Mouse (Mus musculus): ENCODE data around the gene Tsacc.

DNA sequence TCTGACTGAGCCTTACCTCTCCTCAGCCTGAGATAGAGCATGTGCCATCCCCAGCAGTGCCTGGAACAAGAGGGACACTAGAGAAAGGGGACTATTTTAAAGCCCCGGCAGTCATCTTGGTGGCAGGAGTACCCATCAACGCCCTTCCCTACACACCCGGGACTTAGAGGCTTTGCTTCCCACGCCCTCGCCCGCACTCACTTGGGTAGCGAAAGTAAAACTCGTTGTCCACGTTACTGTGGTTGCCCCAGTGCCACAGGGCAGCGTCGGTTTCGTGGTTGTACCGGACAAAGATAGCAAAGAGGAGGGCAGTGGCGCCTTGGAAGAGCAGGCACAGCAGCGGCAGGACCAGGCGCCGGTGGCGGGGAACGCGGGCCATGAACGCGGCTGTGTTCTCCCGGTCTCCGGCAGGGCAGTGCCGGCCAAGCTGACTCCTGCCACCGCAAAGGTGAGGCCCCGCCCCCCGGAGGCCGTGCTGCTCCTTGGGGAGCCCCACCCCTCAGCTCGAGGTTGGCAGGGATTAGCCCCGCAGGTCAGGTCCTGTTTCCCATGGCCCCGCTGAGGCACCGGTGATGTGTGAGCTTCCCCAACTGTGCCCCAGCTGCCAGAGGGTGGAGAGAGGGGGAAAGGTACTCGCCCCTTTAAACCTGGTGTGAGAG is 42.4 kb downstream of the Tsacc start, which contains the start of gene Rhbg:
- no peak for TF ChIP-seq CTCF (IDR thresholded peaks at IDR 0.05; ENCODE audit: low read depth, low read length)
- no peak for TF ChIP-seq POLR2A (IDR thresholded peaks at IDR 0.05; ENCODE audit: insufficient read depth, low read length)

Measured in ES-Bruce4 (cell line).